ENCODE assay signal across 8 mouse cellular contexts in genomic region chr3:107094028-107094427, GRCm38 (mm10). TPM values are rescaled to one million over a fixed set of nuclear protein-coding genes. Genes with fewer than 3 reads are reported as not detected.
DNase-seq lines count a peak whose midpoint lies in the region; ATAC-seq lines count a peak whose summit lies in the region.

No protein-coding gene starts in this region.

- peak; percentile 43; the same call in 1 of the 2 replicates for ATAC-seq in granulocyte monocyte progenitor cell, adult 5-6 weeks (replicated peaks; ENCODE audit: poor library complexity, severe bottlenecking)

- intact Hi-C loops in left cerebral cortex, postnatal 10 days (cut with DNase I), result loop anchor here (1.0 to 10.0 kb wide), 3 partner anchors 94 to 371 kb away; partner anchors contain the start of gene Lamtor5

- DNase-seq in left cerebral cortex, adult 18-20 months (ENCODE audit: low spot score in 2 of 2), result peak; percentile 59 to 69
- no peak for DNase-seq in left cerebral cortex, adult 11 months (ENCODE audit: low spot score)
- peak; percentile 10 for DNase-seq in MN1 (ENCODE audit: low spot score)
- DNase-seq in cerebellum, adult 8-10 months, result peak; percentile 79
- peak; percentile 30 to 42 for DNase-seq in left cerebral cortex, postnatal 10 days (ENCODE audit: extremely low spot score in 1 of 2, low spot score in 2 of 2)
- DNase-seq in naive thymus-derived CD4-positive, alpha-beta T cell, adult 2 months (ENCODE audit: low read depth), result peak; percentile 80
- DNase-seq in ovary, postnatal 10 days (ENCODE audit: low spot score), result no peak

RNA-seq across cellular contexts. Expression of gene Kcna2, which starts 6.9 kb away (rescaled TPM):
- 100 to 1,000 TPM; 133 to 160 TPM for total RNA-seq in left cerebral cortex, adult 18-20 months (2021)
- not detected in 2 replicates for total RNA-seq in granulocyte monocyte progenitor cell, adult 5-6 weeks (2014; fragmentation: Nextera tagmentation)
- 0.04 TPM in 1 of 2 replicates, not detected in the other for total RNA-seq in granulocyte monocyte progenitor cell, adult 5-6 weeks (2017)
- 10 to 100 TPM; 54.9 to 58.4 TPM for total RNA-seq in left cerebral cortex, postnatal 10 days (2021)

RNA-seq across cellular contexts. Expression of gene Kcna3, which starts 58.1 kb away (rescaled TPM):
- 10 to 100 TPM; 32.9 to 38.9 TPM for total RNA-seq in left cerebral cortex, adult 18-20 months (2021)
- total RNA-seq in granulocyte monocyte progenitor cell, adult 5-6 weeks (2014; fragmentation: Nextera tagmentation), result 8.4 and 15.0 TPM in 2 replicates
- total RNA-seq in granulocyte monocyte progenitor cell, adult 5-6 weeks (2017), result 4.4 and 5.1 TPM in 2 replicates
- 10 to 100 TPM; 28.0 to 28.1 TPM for total RNA-seq in left cerebral cortex, postnatal 10 days (2021)

Comparison
In these comparisons a context has a peak if more than half of its experiments do, and no peak if none do; other contexts are left out.
1. DNase-seq: peak in left cerebral cortex, adult 18-20 months (2 of 2), MN1 (single experiment), cerebellum, adult 8-10 months (single experiment), left cerebral cortex, postnatal 10 days (2 of 2) and naive thymus-derived CD4-positive, alpha-beta T cell, adult 2 months (single experiment); none in left cerebral cortex, adult 11 months (single experiment) and ovary, postnatal 10 days (single experiment).
2. RNA of gene Kcna2, which starts 6.9 kb away (total RNA-seq): 133 to 160 TPM in left cerebral cortex, adult 18-20 months and 54.9 to 58.4 TPM in left cerebral cortex, postnatal 10 days; 0.04 TPM in granulocyte monocyte progenitor cell, adult 5-6 weeks; every median in the first group is over 10 times any median in the second.